Mouse (Mus musculus) embryo, embryonic 9.5 days (tissue): Measurements from ENCODE around the gene Wbp1l.
"Not testable (repeated sequence)": the region's sequence is repeated elsewhere in the genome, so short reads cannot be mapped to it uniquely, and the experiment has no call there.

Experiments used
- DNase-seq: peaks from one replicate; pipeline ENCODE4 v3.0.0-alpha.2; 2017; ENCODE audit errors: extremely low spot score

Wbp1l gene

DNA sequence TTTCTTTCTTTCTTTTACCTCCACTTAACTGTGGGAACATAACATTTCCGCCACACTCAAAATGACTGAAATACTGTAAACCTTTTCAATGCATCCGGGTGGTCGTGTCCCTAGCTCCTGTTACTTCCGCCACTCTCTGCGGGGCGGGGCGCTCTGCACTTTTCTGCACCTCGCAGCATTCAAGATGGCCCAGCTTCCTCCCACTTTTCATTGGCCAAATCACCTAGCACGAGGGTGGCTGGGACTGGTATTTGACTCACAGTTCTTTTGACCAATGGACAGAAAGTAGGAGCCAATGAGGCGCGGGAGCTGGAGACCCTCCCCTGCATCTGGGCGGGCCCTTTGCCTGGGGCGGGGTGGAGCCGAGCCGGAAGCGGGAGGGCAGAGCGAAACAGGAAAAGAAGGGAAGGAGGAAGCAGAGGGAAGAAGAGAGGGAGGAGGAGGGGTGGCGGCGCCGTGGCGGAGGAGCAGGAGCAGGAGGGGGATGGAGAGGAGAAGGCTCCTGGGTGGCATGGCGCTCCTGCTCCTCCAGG lies at the start of gene Wbp1l:
Gene Wbp1l, plus strand, starts transcription at position 365 of the 533 bp plus-strand sequence.
- DNase-seq: peak; percentile 97

DNA sequence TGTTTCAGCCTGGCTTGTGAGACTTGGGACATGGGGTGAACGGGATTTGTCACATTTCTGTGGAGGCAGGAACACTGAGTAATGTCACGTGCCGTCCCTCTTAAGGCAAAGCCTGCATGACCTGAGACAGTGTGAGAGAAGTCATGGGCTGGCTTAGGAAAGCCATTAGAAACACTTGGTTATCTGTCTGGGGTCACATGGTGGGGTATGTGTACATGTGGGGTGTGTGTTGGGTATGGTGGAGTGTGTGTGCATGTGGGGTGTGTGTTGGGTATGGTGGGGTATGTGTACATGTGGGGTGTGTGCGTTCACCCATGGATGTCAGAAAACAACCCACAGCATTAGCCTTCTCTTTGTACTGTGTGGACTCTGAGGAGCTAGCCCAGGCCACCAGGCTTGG lies 48.5 kb upstream of the Wbp1l start:
- no peak for DNase-seq

- DNase-seq: no peak
Observed at GRCm38 (mm10) chr19:46552496-46552895, 46.4 kb upstream of the Wbp1l start.

DNA sequence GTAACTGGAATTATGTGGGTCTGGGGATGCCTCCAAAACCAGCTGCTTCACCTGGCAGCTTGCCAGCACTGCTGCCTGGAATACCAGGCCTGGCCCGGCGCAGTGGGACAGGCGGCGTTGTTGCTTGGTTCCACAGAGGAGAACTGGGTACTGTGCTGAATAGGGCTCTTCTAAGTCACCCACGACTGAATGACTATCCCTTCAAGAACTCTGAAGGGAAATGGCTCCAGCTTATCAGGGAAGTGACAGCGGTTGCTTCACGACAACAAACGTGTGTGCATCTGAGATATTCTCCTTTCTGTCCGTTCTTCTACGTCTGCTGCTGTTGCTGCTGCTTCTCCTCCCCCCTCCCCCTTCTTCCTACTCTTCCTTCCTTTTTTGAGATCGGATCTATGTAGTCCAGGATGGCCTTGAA lies 45.3 kb upstream of the Wbp1l start:
- no peak for DNase-seq

- DNase-seq: no peak
Observed at GRCm38 (mm10) chr19:46558009-46558408, 40.9 kb upstream of the Wbp1l start.

- DNase-seq: no peak
Observed at GRCm38 (mm10) chr19:46558631-46559030, 40.3 kb upstream of the Wbp1l start.

DNA sequence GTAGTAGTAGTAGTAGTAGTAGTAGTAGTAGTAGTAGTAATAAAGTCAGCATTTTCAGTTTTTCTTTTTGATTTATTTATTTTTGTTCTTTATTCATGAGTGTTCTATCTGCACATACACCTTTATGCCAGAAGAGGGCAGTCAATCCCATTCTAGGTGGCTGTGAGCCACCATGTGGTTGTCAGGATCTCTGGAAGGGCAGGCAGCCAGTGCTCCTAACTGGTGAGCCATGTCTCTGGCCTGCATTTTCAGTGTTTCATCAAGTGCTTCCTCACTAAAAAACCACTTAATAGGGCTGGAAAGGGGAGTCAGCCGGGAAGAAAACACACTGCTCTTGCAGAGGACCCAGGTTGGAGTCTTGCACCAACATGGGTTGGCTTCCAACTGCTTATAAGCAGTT lies 36.8 kb upstream of the Wbp1l start:
- peak; percentile 37 for DNase-seq

GRCm38 (mm10) chr19:46562581-46563515 lies 36.0 kb upstream of the Wbp1l start:
- no peak for DNase-seq

GRCm38 (mm10) chr19:46563603-46564002 lies 35.3 kb upstream of the Wbp1l start:
- DNase-seq: no peak

DNA sequence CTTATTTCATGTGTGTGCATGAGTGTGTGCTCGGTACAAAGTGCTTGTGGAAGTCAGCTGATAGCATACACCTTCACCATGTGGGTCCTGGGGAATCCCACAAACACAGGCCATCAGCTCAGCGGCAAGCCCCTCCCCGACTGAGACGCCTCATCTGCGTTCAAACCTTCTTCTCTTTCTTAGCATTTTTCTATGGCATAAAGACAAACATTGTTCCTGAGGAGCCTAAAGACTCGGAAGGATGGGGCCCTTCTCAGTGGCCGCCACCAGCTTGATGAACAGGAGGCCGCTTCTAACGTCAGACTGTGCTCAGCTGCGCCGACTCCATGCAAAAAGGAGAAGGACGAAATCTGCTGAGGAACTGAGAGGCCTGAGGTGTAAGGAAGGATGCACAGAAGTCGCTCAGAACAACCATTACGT lies 34.8 kb upstream of the Wbp1l start:
- no peak for DNase-seq

DNA sequence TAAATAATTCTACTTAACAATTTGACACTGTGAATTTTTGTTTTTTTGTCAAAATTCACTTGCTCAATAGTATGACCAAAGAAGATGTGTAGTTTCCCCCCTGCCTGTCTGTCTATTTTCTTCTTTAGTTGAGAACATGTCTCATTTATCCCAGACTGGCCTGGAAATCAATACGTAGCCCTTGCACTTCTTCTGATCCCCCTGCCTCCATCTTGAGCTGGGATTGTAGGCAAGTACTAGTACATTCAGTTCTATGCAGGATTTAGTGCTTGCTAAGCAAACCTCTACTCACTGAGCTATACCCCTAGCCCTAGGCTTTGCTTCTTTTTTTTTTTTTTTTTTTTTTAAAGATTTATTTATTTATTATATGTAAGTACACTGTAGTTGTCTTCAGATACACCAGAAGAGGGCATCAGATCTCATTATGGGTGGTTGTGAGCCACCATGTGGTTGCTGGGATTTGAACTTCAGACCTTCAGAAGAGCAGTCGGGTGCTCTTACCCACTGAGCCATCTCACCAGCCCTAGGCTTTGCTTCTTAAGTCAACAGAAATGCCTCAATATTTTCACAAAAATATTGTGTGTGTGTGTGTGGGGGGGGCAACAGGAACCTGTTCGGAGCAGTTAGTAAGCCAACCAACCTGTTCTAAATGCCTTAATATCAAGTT lies 27.5 kb upstream of the Wbp1l start:
- DNase-seq: not testable (repeated sequence)

DNA sequence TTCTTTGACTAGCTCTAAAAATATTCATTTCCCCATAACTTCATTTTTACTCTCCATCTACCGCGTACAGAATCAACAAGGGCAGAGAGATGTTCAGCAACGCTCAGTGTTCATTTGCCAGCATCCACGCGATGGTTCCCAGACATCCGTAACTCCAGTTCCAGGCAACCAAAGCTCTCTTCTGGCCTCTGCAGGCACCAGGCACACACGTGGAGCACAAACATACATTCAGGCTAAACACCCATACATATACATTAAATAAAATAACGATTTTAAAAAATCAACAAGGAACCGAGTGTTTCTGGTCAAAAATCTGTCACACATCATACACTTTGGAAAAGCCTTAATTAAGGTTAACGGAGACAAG lies 27.0 kb upstream of the Wbp1l start:
- peak; percentile 29 for DNase-seq

DNA sequence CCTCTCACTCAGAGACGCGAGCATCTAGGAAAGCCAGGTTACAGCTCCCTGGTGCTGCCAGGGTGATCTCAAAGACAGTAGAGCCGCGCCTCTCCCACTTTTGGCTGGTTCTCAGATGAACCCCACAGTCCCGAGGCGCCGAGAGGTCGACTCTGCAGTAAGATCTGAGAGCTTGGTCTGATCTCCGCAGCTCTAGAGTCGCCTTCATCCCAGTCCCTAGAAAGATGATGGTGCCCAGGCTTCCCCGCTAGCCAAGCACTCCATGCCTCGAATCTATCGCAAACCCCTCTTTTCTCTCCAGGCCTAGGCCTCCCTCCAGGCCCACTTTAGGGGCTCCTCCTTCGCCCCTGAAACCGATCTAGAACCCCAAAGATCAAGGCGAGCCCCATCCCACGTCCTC lies 26.3 kb upstream of the Wbp1l start:
- DNase-seq: no peak

GRCm38 (mm10) chr19:46572951-46573937 lies 25.6 kb upstream of the Wbp1l start, which contains the start of the genes Arl3 and Sfxn2:
TSS of gene Arl3 (minus strand) at chr19:46573198.
TSS of gene Sfxn2 (plus strand) at chr19:46573365.
- peak; percentile 99 for DNase-seq

- DNase-seq: no peak
Observed at GRCm38 (mm10) chr19:46573990-46574389, 24.9 kb upstream of the Wbp1l start.

DNA sequence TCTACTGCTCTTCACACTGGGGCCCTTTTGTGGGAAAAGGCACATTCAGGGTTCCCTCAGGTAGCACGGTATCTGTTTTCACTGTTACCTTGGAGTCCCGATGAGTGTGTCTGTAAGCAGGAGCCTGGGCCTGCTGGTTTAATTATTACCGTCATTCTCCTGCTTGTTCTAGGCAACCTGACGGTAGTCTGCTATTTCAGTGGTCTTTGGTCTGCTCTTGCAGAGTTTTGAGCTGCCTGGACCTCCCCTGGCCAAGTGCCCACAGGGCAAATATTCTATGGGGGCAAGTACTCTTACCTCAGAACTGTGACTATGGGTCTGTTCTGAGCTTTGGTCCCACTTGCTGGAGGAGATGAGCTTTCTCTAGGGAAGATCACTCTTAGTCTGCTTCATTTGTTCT lies 23.7 kb upstream of the Wbp1l start:
- no peak for DNase-seq

GRCm38 (mm10) chr19:46587823-46588508 lies 10.9 kb upstream of the Wbp1l start:
- peak; percentile 84 for DNase-seq

GRCm38 (mm10) chr19:46591575-46591974 lies 7.3 kb upstream of the Wbp1l start:
- DNase-seq: no peak

DNA sequence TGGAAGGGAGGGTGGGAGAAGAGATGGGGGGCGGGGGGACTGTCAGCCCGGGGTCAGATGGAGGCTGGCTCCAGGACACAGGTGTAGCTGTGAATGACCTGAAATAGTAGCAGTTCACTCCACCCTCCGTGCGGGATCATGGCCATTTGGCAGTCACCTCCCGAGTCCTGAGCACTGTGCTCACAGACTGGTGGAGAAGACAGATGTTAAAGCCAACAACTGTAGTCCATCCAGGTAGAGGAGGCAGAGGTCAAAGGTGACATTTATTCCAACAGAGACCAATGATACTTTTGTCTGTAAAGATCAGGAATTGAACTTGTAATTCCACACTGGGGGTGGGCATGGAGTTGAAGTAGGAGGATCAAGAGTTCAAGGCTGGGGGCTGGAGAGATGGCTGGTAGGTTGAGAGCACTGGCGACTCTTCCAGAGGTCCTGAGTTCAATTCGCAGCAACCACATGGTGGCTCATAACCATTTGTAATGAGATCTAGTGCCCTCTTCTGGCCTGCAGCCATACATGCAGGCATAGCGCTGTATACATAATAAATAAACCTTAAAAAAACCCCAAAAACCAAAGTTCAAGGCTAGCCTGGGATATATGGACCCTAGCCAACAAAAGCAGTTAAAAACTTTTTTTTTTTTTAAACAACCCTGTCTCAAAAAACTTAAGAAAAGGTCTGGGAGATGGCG lies 6.0 kb upstream of the Wbp1l start:
- DNase-seq: no peak

DNA sequence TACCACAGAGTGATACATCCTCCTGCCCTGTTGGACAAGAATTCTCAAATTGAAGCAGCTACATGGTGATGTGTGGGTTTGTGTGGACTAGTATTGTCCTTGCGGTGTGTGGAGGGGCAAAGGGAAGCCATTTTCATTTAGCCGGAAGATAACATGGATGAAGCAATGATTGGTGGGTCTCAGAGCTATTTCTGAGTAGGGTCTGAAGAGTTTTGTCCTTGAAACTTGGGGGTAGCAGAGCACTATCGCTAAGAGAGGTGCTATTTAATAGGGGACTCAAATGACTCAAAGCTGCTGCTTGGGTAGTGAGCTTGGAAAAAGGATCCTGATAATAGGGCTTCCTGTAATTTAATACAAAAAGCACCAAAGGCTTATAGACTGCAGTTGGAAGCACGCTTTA lies 697 bp upstream of the Wbp1l start:
- no peak for DNase-seq
